ENCODE assay signal across 8 mouse cellular contexts in the genomic region with DNA sequence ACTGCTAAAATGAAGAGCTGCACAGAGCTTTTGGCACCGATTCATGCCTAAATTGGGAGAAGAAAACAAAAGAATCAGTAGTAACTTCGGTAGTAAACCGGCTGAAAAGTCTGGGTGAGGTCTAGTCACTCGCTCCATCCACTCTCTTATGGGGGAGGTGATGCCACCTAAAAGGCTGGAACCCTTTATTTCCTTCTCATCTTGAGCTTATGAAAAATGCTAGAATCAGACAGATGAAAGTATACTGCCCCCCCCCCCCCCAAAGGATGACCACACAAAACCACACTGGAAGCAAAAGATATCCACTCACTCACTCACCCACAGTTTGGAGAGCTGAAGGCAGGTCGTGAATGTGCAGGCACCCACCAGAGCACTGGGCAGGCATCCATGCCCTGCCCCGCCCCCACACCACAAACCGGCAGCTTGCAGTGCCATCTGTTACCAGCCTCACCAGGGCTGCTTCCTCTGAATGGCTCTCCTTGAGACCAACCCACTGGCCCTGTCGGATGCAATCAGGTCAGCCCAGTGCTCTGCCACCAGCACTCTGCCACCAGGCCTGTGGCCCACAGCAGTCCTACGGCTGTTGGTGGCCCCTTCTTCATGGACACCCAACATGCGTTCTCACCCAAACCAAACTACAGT. TPM values are rescaled to one million over a fixed set of nuclear protein-coding genes. Genes with fewer than 3 reads are reported as not detected.
DNase-seq lines count a peak whose midpoint lies in the region; ATAC-seq lines count a peak whose summit lies in the region.

No protein-coding gene starts in this region.

- peak; percentile 80 for ATAC-seq in hindbrain, embryonic 15.5 days (ENCODE audit: low FRiP score, low read depth)

- no peaks in the 10 kb centered on the region for H3K27me3 ChIP-seq in embryonic facial prominence, embryonic 10.5 days (replicated peaks; ENCODE audit: low read depth, poor library complexity, severe bottlenecking)
- no peaks in the 10 kb centered on the region for H3K27me3 ChIP-seq in hindbrain, embryonic 15.5 days

- H3K9me3 ChIP-seq in embryonic facial prominence, embryonic 10.5 days, result no peaks in the 10 kb centered on the region
- no peaks in the 10 kb centered on the region for H3K9me3 ChIP-seq in hindbrain, embryonic 15.5 days

- DNase-seq in heart, postnatal 4 days, result peak; percentile 42
- DNase-seq in heart, adult 9 months (ENCODE audit: low spot score in 2 of 2), result no peak
- DNase-seq in MN1 (ENCODE audit: low spot score), result peak; percentile 86
- DNase-seq in embryonic facial prominence, embryonic 10.5 days (ENCODE audit: low spot score), result peak; percentile 29
- DNase-seq in left cerebral cortex, postnatal 36 days (ENCODE audit: low spot score in 2 of 2), result peak; percentile 82 to 86
- peak; percentile 83 for DNase-seq in retina, embryonic 14.5 days (ENCODE audit: low spot score)
- no peak for DNase-seq in urinary bladder, adult 2 months (ENCODE audit: low spot score)

- peaks cover 91% of the 10 kb centered on the region for H3K4me1 ChIP-seq in embryonic facial prominence, embryonic 10.5 days
- H3K4me1 ChIP-seq in hindbrain, embryonic 15.5 days (replicated peaks), result peaks cover 68% of the 10 kb centered on the region

- 71% methylated on average over 10 of the region's 10 CpGs for WGBS in embryonic facial prominence, embryonic 10.5 days
- 27% methylated on average over 10 of the region's 10 CpGs for WGBS in hindbrain, embryonic 15.5 days

- intact Hi-C loops in left cerebral cortex, postnatal 36 days (cut with DNase I), result no loop called here

- H3K4me3 ChIP-seq in embryonic facial prominence, embryonic 10.5 days, result peak overlapping the region; percentile 11; the same call in 1 of the 2 replicates
- H3K4me3 ChIP-seq in hindbrain, embryonic 15.5 days, result no peak overlapping the region

- H3K9ac ChIP-seq in hindbrain, embryonic 15.5 days, result no peak overlapping the region

- H3K27ac ChIP-seq in embryonic facial prominence, embryonic 10.5 days (replicated peaks), result peak overlapping the region; percentile 35
- peak overlapping the region; percentile 76 for H3K27ac ChIP-seq in hindbrain, embryonic 15.5 days (replicated peaks)

- peak overlapping the region; percentile 30 for H3K4me2 ChIP-seq in hindbrain, embryonic 15.5 days

- H3K36me3 ChIP-seq in embryonic facial prominence, embryonic 10.5 days (replicated peaks), result peaks cover 73% of the 10 kb centered on the region
- no peaks in the 10 kb centered on the region for H3K36me3 ChIP-seq in hindbrain, embryonic 15.5 days

RNA-seq across cellular contexts. Expression of gene Ptch1, which starts 21.0 kb away (rescaled TPM):
- total RNA-seq in heart, postnatal 4 days (2021), result 10 to 100 TPM; 23.7 to 25.5 TPM
- polyA plus RNA-seq in embryonic facial prominence, embryonic 10.5 days (2016; fragmentation: Nextera tagmentation; extraction: Ambion mirVana), result 33.0 and 33.5 TPM in 2 replicates
- polyA plus RNA-seq in hindbrain, embryonic 15.5 days (2015; fragmentation: Nextera tagmentation; extraction: Ambion mirVana), result 16.3 and 16.6 TPM in 2 replicates
- total RNA-seq in left cerebral cortex, postnatal 36 days (2021), result 10 to 100 TPM; 40.5 to 51.6 TPM
- polyA plus RNA-seq in urinary bladder, adult 2 months (2012; rRNA removed), result 29.6 and 42.7 TPM in 2 replicates

RNA-seq across cellular contexts. Expression of gene Fancc, which starts 55.3 kb away (rescaled TPM):
- 10 to 100 TPM in 1 of 2 experiments, 1 to 10 TPM in 1; 9.7 to 11.1 TPM for total RNA-seq in heart, postnatal 4 days (2021)
- polyA plus RNA-seq in embryonic facial prominence, embryonic 10.5 days (2016; fragmentation: Nextera tagmentation; extraction: Ambion mirVana), result 22.9 and 25.3 TPM in 2 replicates
- 15.5 and 17.6 TPM in 2 replicates for polyA plus RNA-seq in hindbrain, embryonic 15.5 days (2015; fragmentation: Nextera tagmentation; extraction: Ambion mirVana)
- total RNA-seq in left cerebral cortex, postnatal 36 days (2021), result 1 to 10 TPM; 7.1 to 7.7 TPM
- polyA plus RNA-seq in urinary bladder, adult 2 months (2012; rRNA removed), result 26.7 and 29.2 TPM in 2 replicates

Comparison
In these comparisons a context has a peak if more than half of its experiments do, and no peak if none do; other contexts are left out.
1. DNase-seq: peak in heart, postnatal 4 days (single experiment), MN1 (single experiment), embryonic facial prominence, embryonic 10.5 days (single experiment), left cerebral cortex, postnatal 36 days (2 of 2) and retina, embryonic 14.5 days (single experiment); none in heart, adult 9 months (0 of 2) and urinary bladder, adult 2 months (single experiment).